Mouse (Mus musculus) mouse embryonic stem cell (cell line): ENCODE data around the gene St8sia2.
"Not testable (repeated sequence)": the region's sequence is repeated elsewhere in the genome, so short reads cannot be mapped to it uniquely, and the experiment has no call there.

Experiments
- in situ Hi-C, 2 experiments: fragments of 300-500 bp; cut with MboI; formaldehyde crosslinking; loops; 1 replicate in 1 of 2; 3 replicates in 1 of 2; pipeline ENCODE4 v1.14.3; 2019 to 2020; ENCODE audit warnings: low sequenced_read_pairs in 2 of 2, low pct_unique_long_range_greater_than_20kb in 1 of 2, mixed read lengths in 1 of 2; ENCODE audit not compliant: unreplicated experiment in 1 of 2

St8sia2 gene

GRCm38 (mm10) chr7:74006364-74006763 lies 7.1 kb downstream of the St8sia2 start:
- in situ Hi-C loops = no loop called here

- in situ Hi-C loops = no loop called here
Measured at GRCm38 (mm10) chr7:74000743-74001510, 12.6 kb downstream of the St8sia2 start.

DNA sequence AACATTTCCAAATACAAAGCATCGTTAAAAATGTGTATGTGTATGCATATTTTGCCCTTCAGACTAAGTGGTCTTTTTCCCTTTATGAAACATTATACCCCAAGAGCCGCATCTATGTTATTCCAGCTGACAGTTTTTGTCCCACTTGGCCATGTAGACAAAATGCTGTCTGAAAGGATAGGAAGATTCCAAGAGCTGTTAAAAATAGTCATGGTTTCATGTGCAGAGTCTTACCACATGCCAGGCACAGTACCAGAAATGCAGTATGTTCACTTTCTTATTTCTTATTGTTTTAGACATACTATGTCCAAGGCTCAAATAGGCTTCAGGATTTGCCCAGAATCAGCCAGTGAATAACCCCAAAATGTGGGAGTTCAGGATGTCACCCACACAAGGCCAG lies 24.1 kb downstream of the St8sia2 start:
- in situ Hi-C loops = no loop called here

- in situ Hi-C loops = not testable (repeated sequence)
Measured at GRCm38 (mm10) chr7:73972157-73972556, 41.3 kb downstream of the St8sia2 start.

- in situ Hi-C loops = no loop called here
Measured at GRCm38 (mm10) chr7:73965164-73965563, 48.3 kb downstream of the St8sia2 start.

DNA sequence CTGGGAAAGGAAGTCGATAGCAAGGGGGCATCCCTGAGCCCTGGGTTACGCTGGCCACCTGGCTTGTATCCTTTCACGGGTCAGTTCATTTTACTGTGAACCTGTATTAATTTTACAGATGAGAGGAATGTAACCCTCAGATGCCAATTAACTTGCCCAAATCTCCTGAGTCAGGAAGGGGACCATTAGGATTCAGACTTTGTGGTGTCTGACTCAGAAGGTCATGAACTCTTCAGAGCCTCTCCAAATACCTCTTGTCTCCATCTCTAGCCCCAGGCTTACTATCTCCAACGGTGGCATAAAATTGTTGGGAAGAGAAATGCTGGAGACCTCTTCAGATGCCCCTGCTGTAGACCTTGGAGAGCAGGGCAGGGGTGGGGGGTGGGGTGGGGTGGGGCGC lies 51.1 kb downstream of the St8sia2 start:
- in situ Hi-C loops = no loop called here

- in situ Hi-C loops = no loop called here
Measured at GRCm38 (mm10) chr7:73954441-73954840, 59.0 kb downstream of the St8sia2 start.

- in situ Hi-C loops = no loop called here
Measured at GRCm38 (mm10) chr7:73953131-73953530, 60.4 kb downstream of the St8sia2 start.

DNA sequence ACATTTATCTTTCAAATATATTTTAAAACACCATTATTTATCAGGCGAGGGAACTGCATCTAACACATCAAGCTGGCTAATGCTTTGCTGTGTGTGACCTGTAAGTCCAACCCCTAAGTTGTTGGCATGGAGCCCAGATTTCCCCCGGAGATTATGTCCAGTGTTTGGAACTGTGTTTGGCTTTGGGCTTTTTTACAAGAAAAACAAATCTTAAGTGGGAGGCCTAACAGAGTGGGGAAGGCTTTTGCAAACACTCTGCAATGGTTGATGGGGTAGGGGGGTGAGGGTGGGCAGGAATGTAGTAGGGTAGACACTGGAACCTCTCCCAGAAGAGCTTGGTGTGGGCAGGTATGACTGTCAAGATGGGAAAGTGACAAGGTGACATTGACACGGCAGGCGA lies 71.8 kb downstream of the St8sia2 start:
- in situ Hi-C loops = no loop called here

DNA sequence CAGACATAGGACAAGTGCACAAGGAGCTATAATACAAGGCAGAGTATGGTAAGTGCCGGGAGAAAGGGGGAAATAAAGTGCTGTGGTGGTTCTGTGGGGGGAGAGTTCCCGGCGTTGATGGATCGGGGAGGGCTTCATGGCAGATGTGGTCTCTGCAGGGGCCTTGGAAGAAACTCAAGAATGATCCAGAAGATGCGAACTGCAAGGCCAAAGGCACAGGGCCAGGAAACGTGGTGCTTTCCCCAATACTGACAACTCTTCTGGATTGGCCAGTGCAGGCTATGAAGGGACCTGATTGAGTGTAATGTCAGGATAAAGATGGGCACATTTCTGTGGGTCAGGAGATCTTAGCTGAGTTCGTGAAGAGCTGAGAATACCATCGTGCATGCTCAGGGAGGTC lies 74.3 kb downstream of the St8sia2 start:
- in situ Hi-C loops = no loop called here

- in situ Hi-C loops = no loop called here
Measured at GRCm38 (mm10) chr7:73938046-73938810, 75.3 kb downstream of the St8sia2 start.

GRCm38 (mm10) chr7:73936119-73936518 lies 77.4 kb downstream of the St8sia2 start:
- in situ Hi-C loops = no loop called here

DNA sequence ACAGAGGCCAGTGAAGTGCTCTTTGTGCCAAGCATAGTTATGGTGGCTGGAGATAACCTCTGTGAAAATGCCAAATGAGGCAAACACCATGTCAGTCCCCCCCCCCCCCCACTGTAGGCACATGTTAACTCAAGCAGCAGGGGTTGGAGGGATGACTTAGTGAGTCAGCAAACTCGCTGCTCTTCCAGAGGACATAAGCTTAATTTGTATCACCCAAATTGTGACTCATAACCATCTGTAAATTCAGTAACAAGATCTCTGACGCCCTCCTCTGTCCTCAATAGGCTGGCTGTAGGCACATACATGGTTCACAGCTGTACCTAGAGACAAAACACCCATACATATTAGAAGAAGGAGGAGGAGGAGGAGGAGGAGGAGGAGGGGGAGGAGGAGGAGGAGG lies 77.8 kb downstream of the St8sia2 start:
- in situ Hi-C loops = no loop called here

DNA sequence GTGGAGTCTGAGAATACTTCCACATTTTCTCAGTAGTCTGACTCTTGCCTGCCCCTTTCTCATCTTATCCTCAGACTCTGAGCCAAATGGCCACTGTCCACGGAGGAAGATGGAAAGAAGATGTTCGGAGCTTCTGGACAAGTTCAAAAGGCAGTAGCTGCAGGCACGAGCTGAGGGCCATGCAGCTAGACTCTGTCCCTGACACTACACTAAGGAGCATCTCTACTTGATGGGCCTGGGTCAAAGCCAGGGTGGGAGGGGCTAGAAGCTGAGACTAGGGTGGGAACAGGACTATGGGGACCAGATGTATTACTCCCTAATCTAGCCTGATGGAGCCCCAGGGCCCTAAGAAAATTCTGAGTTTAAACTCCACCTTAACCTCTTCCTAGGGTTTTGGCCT lies 80.5 kb downstream of the St8sia2 start:
- in situ Hi-C loops = no loop called here

- in situ Hi-C loops = no loop called here
Measured at GRCm38 (mm10) chr7:73920921-73921485, 92.5 kb downstream of the St8sia2 start.

DNA sequence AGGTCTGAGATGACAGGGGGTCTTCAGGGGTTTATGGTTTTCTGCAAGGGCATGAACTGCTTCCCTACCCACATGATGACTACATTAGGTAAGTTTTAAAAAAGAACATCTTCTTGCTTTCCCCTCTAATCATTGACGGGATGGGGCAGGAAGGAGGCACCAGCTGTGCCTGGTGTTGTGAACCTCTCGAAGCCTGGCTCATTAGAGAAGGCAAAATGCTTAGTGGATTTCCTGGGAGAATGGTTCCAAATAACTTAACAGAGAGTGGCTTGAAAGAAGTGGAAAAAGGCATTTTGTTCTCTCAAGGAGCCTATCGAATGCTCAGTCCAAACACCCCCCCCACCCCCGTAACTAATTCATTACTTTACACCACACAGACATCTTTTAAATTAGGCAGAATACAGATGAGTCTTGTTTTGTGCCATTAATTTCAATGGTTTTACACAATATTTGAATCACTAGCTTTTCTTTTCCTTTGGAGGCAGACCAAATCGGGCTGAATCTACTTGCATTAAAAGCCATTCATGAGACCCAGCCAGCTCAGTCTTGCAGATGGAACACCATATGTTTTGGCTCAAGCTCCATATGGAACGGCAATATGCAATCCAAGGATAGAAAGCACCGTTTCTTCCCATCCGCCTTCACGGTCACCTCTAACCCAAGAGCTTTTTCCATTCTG lies 95.7 kb downstream of the St8sia2 start:
- in situ Hi-C loops = no loop called here

GRCm38 (mm10) chr7:73911899-73912298 lies 101.6 kb downstream of the St8sia2 start:
- in situ Hi-C loops = no loop called here

DNA sequence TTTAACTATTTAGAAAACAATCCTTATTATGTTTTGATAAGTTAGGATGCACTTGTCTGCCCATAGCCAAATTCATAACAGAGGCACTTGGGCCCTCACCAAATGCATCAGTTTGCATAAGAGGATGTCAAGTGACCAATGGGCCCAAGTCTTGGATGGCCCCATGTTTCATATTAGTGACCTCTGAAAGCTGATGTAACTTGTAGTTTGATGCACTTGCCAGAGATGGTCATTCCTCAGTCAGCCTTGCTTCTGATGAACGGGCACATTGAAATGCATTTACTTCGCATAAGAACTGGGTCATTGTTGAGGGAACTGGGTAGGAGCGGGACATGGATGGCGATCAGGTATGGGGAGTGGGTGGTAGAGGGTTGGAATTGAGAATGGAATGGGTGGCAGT lies 102.6 kb downstream of the St8sia2 start:
- in situ Hi-C loops = no loop called here
